Mouse (Mus musculus) liver, embryonic 14.5 days (tissue): Measurements from ENCODE around the gene Ciao2b.

Experiments
- CTCF ChIP-seq: IDR thresholded peaks from 2 replicates; pipeline ENCODE4 v1.5.1; 2016; ENCODE audit warnings: antibody characterized with exemption, low read depth, control low read depth
- EP300 ChIP-seq: IDR thresholded peaks from 2 replicates; pipeline ENCODE4 v1.6.1; 2016; ENCODE audit warnings: antibody characterized with exemption, low read depth

DNA sequence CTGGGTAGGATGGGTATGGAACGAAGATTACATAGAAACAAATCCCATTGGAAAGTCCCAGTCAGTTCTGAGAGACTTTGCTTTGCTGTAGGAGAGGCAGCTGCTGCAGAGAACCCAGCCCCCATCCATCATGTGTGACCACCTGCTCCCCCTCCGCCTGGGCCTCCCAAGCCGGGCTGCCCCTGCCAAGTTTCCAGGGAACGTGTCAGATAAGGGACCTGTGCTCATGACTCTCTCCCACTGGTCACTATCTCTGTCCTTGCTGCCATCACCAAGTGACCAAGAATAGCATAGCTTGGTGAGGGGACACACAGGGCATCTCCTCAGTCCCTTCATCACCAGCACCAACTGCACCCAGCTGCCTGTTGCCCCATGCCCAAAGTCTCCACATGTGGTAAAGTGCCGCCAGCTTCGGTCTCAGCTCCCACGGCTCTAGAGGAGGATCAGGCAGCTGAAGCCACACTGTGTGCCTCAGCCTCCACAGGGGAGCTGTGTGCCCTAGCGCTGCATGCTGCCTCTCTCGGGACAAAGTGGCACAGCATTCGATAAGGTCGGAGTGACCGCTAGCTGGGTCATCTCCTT, 31.5 kb downstream of the Ciao2b start:
- TF ChIP-seq CTCF (no peak), EP300 (no peak)
